Mouse (Mus musculus): ENCODE data around the gene Smc3. TPM values are rescaled to one million over a fixed set of nuclear protein-coding genes. Genes with fewer than 3 reads are reported as not detected.

Smc3 gene
- polyA plus RNA-seq, 1 experiment from 2014 or later, result 31.0 TPM

DNA sequence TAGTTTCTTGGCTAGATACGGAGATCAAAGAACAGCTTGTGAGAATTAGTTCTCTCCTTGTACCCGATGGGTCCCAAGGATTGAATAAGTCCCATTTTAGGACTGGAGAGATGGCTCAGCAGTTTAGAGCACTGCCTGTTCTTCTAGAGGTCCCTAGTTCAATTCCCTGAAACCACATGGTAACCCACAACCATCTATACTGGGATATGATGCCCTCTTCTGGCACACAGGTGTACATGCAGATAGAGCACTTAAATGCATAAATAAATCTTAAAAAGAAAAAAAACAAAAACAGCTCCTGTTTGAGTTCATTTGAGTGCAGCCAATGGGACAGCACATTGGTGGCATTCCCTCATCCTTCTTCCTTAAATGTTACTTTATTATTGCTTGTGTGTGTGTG, 37.8 kb downstream of the Smc3 start:
- H3K4me2 ChIP-seq, result no peak overlapping the region
- H3K36me3 ChIP-seq (replicated peaks), result peaks cover 90% of the 10 kb centered on the region
- no peak for ATAC-seq (ENCODE audit: insufficient read depth)
- H3K4me1 ChIP-seq (replicated peaks), result no peaks in the 10 kb centered on the region
- H3K27ac ChIP-seq (replicated peaks), result no peak overlapping the region
- WGBS (ENCODE audit: insufficient replicate concordance), result 91% methylated on average over 2 of the region's 2 CpGs
- H3K9me3 ChIP-seq (replicated peaks), result no peaks in the 10 kb centered on the region
- H3K4me3 ChIP-seq (replicated peaks), result no peak overlapping the region
- no peak overlapping the region for H3K9ac ChIP-seq
- H3K27me3 ChIP-seq, result no peaks in the 10 kb centered on the region

DNA sequence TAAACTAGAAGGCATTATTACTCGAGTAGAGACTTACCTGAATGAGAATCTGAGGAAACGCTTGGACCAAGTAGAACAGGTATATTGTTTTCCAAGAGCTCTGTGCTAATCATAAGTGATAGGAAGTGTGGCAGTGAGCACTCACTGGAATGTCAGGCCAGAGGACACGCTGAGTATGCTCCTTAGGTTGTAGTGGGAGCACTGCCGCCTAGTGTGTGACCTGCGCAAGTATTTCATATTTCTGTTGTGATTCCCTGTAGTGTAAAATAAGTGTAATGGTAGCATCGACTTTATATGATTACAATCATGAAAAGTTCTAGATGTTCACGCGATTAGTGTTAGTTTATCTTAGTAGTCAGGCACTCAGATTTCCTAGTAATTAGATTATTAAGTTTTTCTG, 38.5 kb downstream of the Smc3 start:
- no peak for ATAC-seq (ENCODE audit: insufficient read depth)
- no peaks in the 10 kb centered on the region for H3K9me3 ChIP-seq (replicated peaks)
- H3K4me2 ChIP-seq, result no peak overlapping the region
- H3K27me3 ChIP-seq, result no peaks in the 10 kb centered on the region
- WGBS (ENCODE audit: insufficient replicate concordance), result 88% methylated on average over 8 of the region's 8 CpGs
- no peaks in the 10 kb centered on the region for H3K4me1 ChIP-seq (replicated peaks)
- H3K9ac ChIP-seq, result no peak overlapping the region
- H3K27ac ChIP-seq (replicated peaks), result no peak overlapping the region
- no peak overlapping the region for H3K4me3 ChIP-seq (replicated peaks)
- peaks cover 90% of the 10 kb centered on the region for H3K36me3 ChIP-seq (replicated peaks)

DNA sequence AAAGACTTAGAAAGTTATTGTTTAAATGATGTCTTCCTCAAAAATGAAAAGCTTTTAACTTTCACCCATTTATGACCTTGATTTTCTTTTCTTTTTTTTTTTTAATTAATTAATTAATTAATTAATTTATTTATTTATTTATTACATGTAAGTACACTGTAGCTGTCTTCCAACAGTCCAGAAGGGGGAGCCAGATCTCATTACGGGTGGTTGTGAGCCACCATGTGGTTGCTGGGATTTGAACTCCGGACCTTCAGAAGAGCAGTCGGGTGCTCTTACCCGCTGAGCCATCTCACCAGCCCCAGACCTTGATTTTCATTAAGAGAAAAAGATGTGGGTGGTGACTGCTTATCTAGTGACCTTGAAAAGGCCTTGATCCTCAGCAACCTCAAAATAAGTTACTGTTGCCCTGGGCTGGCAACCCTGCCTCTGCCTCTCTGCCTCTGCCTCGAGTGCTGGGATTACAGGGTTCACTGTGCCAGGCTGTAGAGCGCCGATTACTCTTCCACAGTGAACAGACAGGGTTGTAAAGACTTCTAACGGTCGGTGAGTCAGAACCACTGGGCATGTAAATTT, 43.9 kb downstream of the Smc3 start:
- H3K4me3 ChIP-seq (replicated peaks), result no peak overlapping the region
- H3K4me1 ChIP-seq (replicated peaks), result no peaks in the 10 kb centered on the region
- H3K36me3 ChIP-seq (replicated peaks), result peaks cover 84% of the 10 kb centered on the region
- H3K9ac ChIP-seq, result no peak overlapping the region
- H3K4me2 ChIP-seq, result no peak overlapping the region
- H3K27ac ChIP-seq (replicated peaks), result no peak overlapping the region
- H3K9me3 ChIP-seq (replicated peaks), result no peaks in the 10 kb centered on the region
- WGBS (ENCODE audit: insufficient replicate concordance), result 87% methylated on average over 9 of the region's 9 CpGs
- no peak for ATAC-seq (ENCODE audit: insufficient read depth)
- H3K27me3 ChIP-seq, result no peaks in the 10 kb centered on the region

DNA sequence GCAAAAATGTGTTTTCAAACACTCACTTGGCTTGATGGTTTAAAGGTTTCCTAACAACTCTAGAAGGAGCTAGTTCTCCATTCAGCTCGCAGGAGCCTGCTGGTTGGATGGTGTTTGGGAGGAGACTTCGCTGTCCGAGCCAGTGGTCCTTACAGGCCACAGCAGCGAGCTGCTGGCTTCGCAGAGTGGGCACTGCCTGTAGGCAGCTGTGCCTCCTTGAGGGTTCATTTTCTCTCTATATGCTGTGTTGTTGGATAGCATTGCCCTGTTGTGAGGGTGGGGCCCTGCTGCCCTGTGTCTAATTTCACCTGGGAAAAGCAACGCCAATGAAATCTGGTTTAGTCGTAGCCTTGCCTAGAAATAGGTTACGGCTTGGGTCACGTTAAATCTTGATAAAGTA, 47.1 kb downstream of the Smc3 start:
- H3K4me2 ChIP-seq, result no peak overlapping the region
- H3K36me3 ChIP-seq (replicated peaks), result peaks cover 60% of the 10 kb centered on the region
- ATAC-seq (ENCODE audit: insufficient read depth), result no peak
- no peak overlapping the region for H3K9ac ChIP-seq
- no peak overlapping the region for H3K4me3 ChIP-seq (replicated peaks)
- 86% methylated on average over 9 of the region's 9 CpGs for WGBS (ENCODE audit: insufficient replicate concordance)
- H3K4me1 ChIP-seq (replicated peaks), result peaks cover 9% of the 10 kb centered on the region; the same call in 1 of the 2 replicates
- no peaks in the 10 kb centered on the region for H3K27me3 ChIP-seq
- no peaks in the 10 kb centered on the region for H3K9me3 ChIP-seq (replicated peaks)
- H3K27ac ChIP-seq (replicated peaks), result no peak overlapping the region

DNA sequence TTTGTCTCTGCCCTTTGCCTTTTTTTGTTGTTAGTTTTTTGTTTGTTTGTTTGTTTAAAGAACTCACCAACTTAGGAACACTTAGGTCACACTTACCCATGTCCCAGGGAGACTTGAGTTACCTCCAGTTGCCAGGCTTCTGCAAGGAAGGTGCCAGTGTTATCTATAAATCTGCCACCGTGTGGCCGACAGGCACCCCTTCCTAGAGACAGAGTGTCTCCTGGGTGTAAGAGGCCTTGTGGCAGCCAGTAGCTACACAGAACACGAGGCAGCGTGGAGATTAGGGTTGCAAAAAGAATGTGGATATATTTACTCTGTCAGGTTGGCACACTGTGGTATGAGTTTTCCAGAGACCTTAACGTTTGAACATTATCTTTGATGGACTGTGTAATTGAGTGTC, 47.9 kb downstream of the Smc3 start:
- Histone ChIP-seq H3K27me3 (no peaks in the 10 kb centered on the region), H3K4me3 (replicated peaks) (no peak overlapping the region), H3K27ac (replicated peaks) (no peak overlapping the region), H3K9me3 (replicated peaks) (no peaks in the 10 kb centered on the region), H3K36me3 (replicated peaks) (peaks cover 56% of the 10 kb centered on the region), H3K4me1 (replicated peaks) (peaks cover 13% of the 10 kb centered on the region; the same call in 1 of the 2 replicates), H3K4me2 (no peak overlapping the region), H3K9ac (no peak overlapping the region)
- no peak for ATAC-seq (ENCODE audit: insufficient read depth)
- WGBS (ENCODE audit: insufficient replicate concordance), result 33% methylated on average over 5 of the region's 5 CpGs

DNA sequence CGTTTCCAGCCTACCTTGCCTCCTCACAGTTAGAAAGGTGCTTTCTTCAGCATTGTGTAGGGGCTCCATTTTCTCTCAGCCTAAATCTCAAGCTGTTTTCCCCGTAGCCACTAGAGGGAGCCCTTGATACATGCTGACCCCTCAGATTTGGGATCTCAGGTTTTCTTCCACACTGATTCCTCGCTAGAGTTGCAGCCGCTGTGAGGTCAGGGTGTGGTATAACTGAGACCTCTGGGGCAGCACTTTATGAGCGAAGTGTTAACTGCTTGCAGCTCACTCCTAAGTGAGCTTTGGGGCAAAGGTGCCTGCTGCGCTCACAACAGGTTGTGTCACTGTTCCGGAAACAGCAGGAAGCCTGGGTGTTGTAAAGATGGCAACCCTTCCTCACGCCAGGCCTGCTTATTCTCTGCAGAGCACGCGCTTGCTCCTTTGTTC, 48.6 kb downstream of the Smc3 start:
- H3K9ac ChIP-seq, result no peak overlapping the region
- no peaks in the 10 kb centered on the region for H3K27me3 ChIP-seq
- peaks cover 13% of the 10 kb centered on the region; the same call in 1 of the 2 replicates for H3K4me1 ChIP-seq (replicated peaks)
- no peaks in the 10 kb centered on the region for H3K9me3 ChIP-seq (replicated peaks)
- H3K27ac ChIP-seq (replicated peaks), result no peak overlapping the region
- 44% methylated on average over 10 of the region's 10 CpGs for WGBS (ENCODE audit: insufficient replicate concordance)
- no peak overlapping the region for H3K4me2 ChIP-seq
- no peak for ATAC-seq (ENCODE audit: insufficient read depth)
- H3K4me3 ChIP-seq (replicated peaks), result no peak overlapping the region
- peaks cover 49% of the 10 kb centered on the region for H3K36me3 ChIP-seq (replicated peaks)

DNA sequence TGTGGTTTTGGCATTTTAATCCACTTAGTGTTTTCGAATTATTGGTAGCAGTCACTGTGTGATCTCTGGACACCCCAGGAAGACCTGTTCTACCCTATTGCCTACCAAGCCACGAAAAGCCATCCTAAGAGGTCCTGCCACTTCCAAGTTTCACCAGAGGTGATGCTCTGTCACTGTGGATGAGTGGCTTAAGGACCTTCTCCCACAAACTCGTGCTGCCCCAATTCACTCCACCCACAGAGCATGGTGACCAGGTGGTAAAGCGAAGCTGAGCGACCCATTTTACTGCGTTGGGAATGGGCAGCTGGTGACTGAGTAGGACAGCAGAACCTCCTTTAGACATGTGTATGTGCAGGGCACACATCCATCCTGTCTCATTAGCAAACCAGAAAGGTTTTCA, 49.2 kb downstream of the Smc3 start:
- Histone ChIP-seq H3K27ac (replicated peaks) (no peak overlapping the region), H3K9me3 (replicated peaks) (no peaks in the 10 kb centered on the region)
- ATAC-seq (ENCODE audit: insufficient read depth), result no peak

DNA sequence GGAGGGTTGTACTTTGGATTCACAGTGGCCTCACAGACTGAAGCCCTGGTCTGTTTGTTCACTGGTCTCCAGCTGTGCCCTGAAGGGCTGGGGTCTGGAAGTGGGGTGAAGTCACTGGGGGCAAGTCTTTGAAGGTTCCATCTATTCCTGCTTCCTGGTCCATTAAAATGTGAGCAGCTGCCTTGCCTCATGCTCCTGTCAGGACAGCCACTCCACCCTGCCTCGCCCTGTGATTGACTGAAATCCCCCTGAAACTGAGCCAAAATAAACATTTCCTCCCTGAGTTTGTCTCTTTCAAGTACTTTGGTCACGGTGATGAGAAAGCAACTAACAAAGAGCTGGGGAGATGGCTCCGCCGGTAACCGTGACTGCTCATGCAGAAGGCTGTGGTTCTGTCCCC, 49.6 kb downstream of the Smc3 start:
- Histone ChIP-seq H3K9ac (no peak overlapping the region), H3K4me2 (no peak overlapping the region), H3K27ac (replicated peaks) (no peak overlapping the region), H3K9me3 (replicated peaks) (no peaks in the 10 kb centered on the region), H3K4me1 (replicated peaks) (peaks cover 13% of the 10 kb centered on the region; the same call in 1 of the 2 replicates), H3K27me3 (no peaks in the 10 kb centered on the region), H3K36me3 (replicated peaks) (peaks cover 42% of the 10 kb centered on the region), H3K4me3 (replicated peaks) (no peak overlapping the region)
- 80% methylated on average over 5 of the region's 5 CpGs for WGBS (ENCODE audit: insufficient replicate concordance)
- ATAC-seq (ENCODE audit: insufficient read depth), result peak; percentile 35; the same call in 1 of the 2 replicates

More for the DNA sequence above, 49.2 kb downstream of the Smc3 start:
- H3K36me3 ChIP-seq (replicated peaks), result peaks cover 45% of the 10 kb centered on the region
- no peaks in the 10 kb centered on the region for H3K27me3 ChIP-seq
- H3K9ac ChIP-seq, result no peak overlapping the region
- H3K4me1 ChIP-seq (replicated peaks), result peaks cover 13% of the 10 kb centered on the region; the same call in 1 of the 2 replicates
- 82% methylated on average over 6 of the region's 6 CpGs for WGBS (ENCODE audit: insufficient replicate concordance)
- no peak overlapping the region for H3K4me3 ChIP-seq (replicated peaks)
- no peak overlapping the region for H3K4me2 ChIP-seq

DNA sequence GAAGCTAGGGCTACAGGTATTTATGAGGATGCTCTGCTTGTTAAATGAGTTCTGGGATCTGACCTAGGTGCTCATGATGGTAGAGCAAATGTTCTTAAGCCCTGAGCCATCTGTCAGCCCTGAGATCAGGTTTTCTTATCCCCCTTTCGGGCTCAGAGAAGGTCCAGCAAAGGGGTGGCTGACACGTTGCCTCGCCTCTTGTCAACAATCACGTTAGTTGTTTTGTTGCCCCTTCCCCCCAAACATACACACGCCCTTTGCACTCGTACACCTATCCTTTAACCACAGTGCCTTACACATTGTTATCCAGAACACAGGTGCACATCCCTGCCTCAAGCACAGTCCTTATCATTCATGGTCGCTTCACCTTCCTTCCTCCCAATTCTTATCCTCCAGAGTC, 50.7 kb downstream of the Smc3 start:
- H3K27me3 ChIP-seq, result no peaks in the 10 kb centered on the region
- no peak overlapping the region for H3K9ac ChIP-seq
- no peak overlapping the region for H3K4me2 ChIP-seq
- WGBS (ENCODE audit: insufficient replicate concordance), result 53% methylated on average over 7 of the region's 7 CpGs
- H3K9me3 ChIP-seq (replicated peaks), result no peaks in the 10 kb centered on the region
- H3K4me1 ChIP-seq (replicated peaks), result peaks cover 13% of the 10 kb centered on the region; the same call in 1 of the 2 replicates
- no peak overlapping the region for H3K4me3 ChIP-seq (replicated peaks)
- H3K27ac ChIP-seq (replicated peaks), result no peak overlapping the region
- peaks cover 32% of the 10 kb centered on the region for H3K36me3 ChIP-seq (replicated peaks)
- no peak for ATAC-seq (ENCODE audit: insufficient read depth)

DNA sequence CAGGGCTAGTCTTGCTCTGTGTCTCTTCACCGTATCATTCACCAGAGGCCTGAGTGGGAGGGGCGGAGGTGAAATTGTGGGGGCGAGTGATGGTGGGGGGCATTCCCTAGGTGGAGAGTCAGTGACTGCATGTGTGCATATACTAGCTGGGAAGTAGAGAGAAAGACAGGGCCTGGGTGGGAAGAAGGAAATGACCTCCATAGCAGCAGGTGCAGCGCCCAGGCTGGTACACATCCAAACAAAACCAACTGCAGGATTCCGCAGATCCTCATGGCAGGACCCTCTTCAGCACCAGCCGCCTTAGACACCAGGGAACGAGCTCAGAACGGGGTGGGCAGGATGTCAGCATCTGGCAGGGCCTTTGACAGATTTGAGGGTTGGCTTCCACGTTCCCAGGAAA, 52.1 kb downstream of the Smc3 start:
- Histone ChIP-seq H3K4me1 (replicated peaks) (peaks cover 13% of the 10 kb centered on the region; the same call in 1 of the 2 replicates), H3K9ac (no peak overlapping the region), H3K9me3 (replicated peaks) (no peaks in the 10 kb centered on the region), H3K4me3 (replicated peaks) (no peak overlapping the region), H3K27ac (replicated peaks) (no peak overlapping the region), H3K36me3 (replicated peaks) (peaks cover 19% of the 10 kb centered on the region), H3K4me2 (no peak overlapping the region), H3K27me3 (no peaks in the 10 kb centered on the region)
- WGBS (ENCODE audit: insufficient replicate concordance), result 68% methylated on average over 9 of the region's 9 CpGs
- ATAC-seq (ENCODE audit: insufficient read depth), result no peak

DNA sequence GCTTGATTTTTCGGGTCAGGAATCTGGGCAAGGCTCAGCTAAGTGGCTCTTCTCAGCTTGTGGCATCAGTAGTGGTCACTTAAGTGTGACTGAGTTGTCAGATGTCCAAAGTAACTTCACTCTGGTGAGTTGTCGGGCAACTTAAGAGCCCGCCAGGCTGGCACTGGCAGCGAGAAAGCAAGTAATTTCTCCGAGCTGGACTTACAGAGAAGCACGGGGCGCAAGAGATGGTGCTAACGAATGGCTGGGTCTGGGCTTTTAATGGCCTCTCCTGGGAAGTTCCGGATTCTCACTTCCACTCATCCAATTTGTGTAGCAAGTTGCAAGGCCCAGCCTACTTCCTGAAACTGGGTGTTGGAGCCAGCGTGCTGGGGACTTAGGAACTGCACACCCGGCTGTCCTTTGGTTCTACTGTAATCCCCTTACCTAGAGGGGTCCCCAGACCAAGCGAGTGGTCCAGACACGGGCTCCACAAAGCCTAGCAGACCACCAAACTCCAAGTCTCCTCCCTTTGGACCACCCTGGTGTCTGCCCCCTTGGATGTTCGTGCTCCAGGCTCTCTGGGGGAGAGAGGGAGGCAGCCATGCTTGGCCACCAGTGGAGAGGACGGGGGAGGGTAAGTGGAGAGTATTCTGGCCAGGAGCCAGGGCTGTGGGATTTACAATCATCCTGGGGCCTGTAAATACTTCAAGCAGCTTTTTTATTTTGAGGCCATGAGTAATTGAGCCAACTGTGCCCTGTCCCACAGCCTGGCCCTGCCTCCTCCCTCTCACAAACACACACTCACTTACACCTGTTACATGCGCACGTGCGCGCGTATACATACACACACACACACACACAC, 53.6 kb downstream of the Smc3 start:
- no peak for ATAC-seq (ENCODE audit: insufficient read depth)
- Histone ChIP-seq H3K27ac (replicated peaks) (no peak overlapping the region), H3K4me3 (replicated peaks) (no peak overlapping the region), H3K36me3 (replicated peaks) (peaks cover 9% of the 10 kb centered on the region; the same call in 1 of the 2 replicates), H3K9me3 (replicated peaks) (no peaks in the 10 kb centered on the region), H3K4me1 (replicated peaks) (peaks cover 13% of the 10 kb centered on the region; the same call in 1 of the 2 replicates), H3K9ac (no peak overlapping the region), H3K4me2 (no peak overlapping the region), H3K27me3 (no peaks in the 10 kb centered on the region; the same call in 1 of the 2 replicates)
- 62% methylated on average over 20 of the region's 20 CpGs for WGBS (ENCODE audit: insufficient replicate concordance)
